Mouse (Mus musculus): ENCODE results near the gene Agfg1. TPM values are rescaled to one million over a fixed set of nuclear protein-coding genes. Genes with fewer than 3 reads are reported as not detected.
A peak's percentile ranks its signal among the peaks of the same experiment; 100 is the strongest.

Gene Agfg1
- total RNA-seq, 2 experiments from 2014 or later = 68.9 TPM

- H3K4me3 ChIP-seq = no peak overlapping the region
- no peak for TF ChIP-seq CTCF (conservative IDR thresholded peaks at IDR 0.05)
- no peak overlapping the region for H3K27ac ChIP-seq
- no peak for DNase-seq (ENCODE audit: low spot score in 2 of 2)
Measured at GRCm38 (mm10) chr1:82806391-82806790, 32.9 kb upstream of the Agfg1 start.

GRCm38 (mm10) chr1:82807206-82807605 is 32.1 kb upstream of the Agfg1 start:
- no peak for DNase-seq (ENCODE audit: low spot score in 2 of 2)
- Histone ChIP-seq H3K4me3 (no peak overlapping the region), H3K27ac (no peak overlapping the region)
- TF ChIP-seq CTCF (conservative IDR thresholded peaks at IDR 0.05) = no peak

GRCm38 (mm10) chr1:82808564-82808963 is 30.7 kb upstream of the Agfg1 start:
- Histone ChIP-seq H3K4me3 (no peak overlapping the region), H3K27ac (no peak overlapping the region)
- TF ChIP-seq CTCF (conservative IDR thresholded peaks at IDR 0.05) = no peak
- DNase-seq (ENCODE audit: low spot score in 2 of 2) = no peak

- TF ChIP-seq CTCF (conservative IDR thresholded peaks at IDR 0.05) = no peak
- no peak overlapping the region for H3K4me3 ChIP-seq
- DNase-seq (ENCODE audit: low spot score in 2 of 2) = no peak
- H3K27ac ChIP-seq = no peak overlapping the region
Measured at GRCm38 (mm10) chr1:82811766-82812165, 27.5 kb upstream of the Agfg1 start.

GRCm38 (mm10) chr1:82815941-82816716 is 23.2 kb upstream of the Agfg1 start:
- Histone ChIP-seq H3K27ac (no peak overlapping the region), H3K4me3 (no peak overlapping the region)
- TF ChIP-seq CTCF (conservative IDR thresholded peaks at IDR 0.05) = no peak
- DNase-seq (ENCODE audit: low spot score in 2 of 2) = no peak

GRCm38 (mm10) chr1:82819366-82819765 is 19.9 kb upstream of the Agfg1 start:
- TF ChIP-seq CTCF (conservative IDR thresholded peaks at IDR 0.05) = no peak
- no peak overlapping the region; the same call in 1 of the 2 replicates for H3K4me3 ChIP-seq
- DNase-seq (ENCODE audit: low spot score in 2 of 2) = no peak
- peak overlapping the region; percentile 48; the same call in 1 of the 2 replicates for H3K27ac ChIP-seq

GRCm38 (mm10) chr1:82820179-82820578 is 19.1 kb upstream of the Agfg1 start:
- Histone ChIP-seq H3K27ac (peak overlapping the region; percentile 48; the same call in 1 of the 2 replicates), H3K4me3 (no peak overlapping the region; the same call in 1 of the 2 replicates)
- no peak for DNase-seq (ENCODE audit: low spot score in 2 of 2)
- TF ChIP-seq CTCF (conservative IDR thresholded peaks at IDR 0.05) = no peak

GRCm38 (mm10) chr1:82820626-82821186 is 18.6 kb upstream of the Agfg1 start:
- TF ChIP-seq CTCF (conservative IDR thresholded peaks at IDR 0.05) = no peak
- Histone ChIP-seq H3K27ac (no peak overlapping the region), H3K4me3 (no peak overlapping the region)
- DNase-seq (ENCODE audit: low spot score in 2 of 2) = no peak

- no peak for TF ChIP-seq CTCF (conservative IDR thresholded peaks at IDR 0.05)
- no peak overlapping the region for H3K27ac ChIP-seq
- no peak overlapping the region for H3K4me3 ChIP-seq
- DNase-seq (ENCODE audit: low spot score in 2 of 2) = no peak
Measured at GRCm38 (mm10) chr1:82821846-82822245, 17.4 kb upstream of the Agfg1 start.

GRCm38 (mm10) chr1:82824147-82824546 is 15.1 kb upstream of the Agfg1 start:
- no peak for DNase-seq (ENCODE audit: low spot score in 2 of 2)
- TF ChIP-seq CTCF (conservative IDR thresholded peaks at IDR 0.05) = no peak
- H3K4me3 ChIP-seq = no peak overlapping the region
- H3K27ac ChIP-seq = no peak overlapping the region

GRCm38 (mm10) chr1:82825256-82825655 is 14.0 kb upstream of the Agfg1 start:
- Histone ChIP-seq H3K27ac (no peak overlapping the region), H3K4me3 (no peak overlapping the region)
- TF ChIP-seq CTCF (conservative IDR thresholded peaks at IDR 0.05) = no peak
- DNase-seq (ENCODE audit: low spot score in 2 of 2) = no peak

GRCm38 (mm10) chr1:82825783-82826182 is 13.5 kb upstream of the Agfg1 start:
- no peak for DNase-seq (ENCODE audit: low spot score in 2 of 2)
- Histone ChIP-seq H3K27ac (no peak overlapping the region), H3K4me3 (no peak overlapping the region)
- TF ChIP-seq CTCF (conservative IDR thresholded peaks at IDR 0.05) = no peak

GRCm38 (mm10) chr1:82826911-82827310 is 12.4 kb upstream of the Agfg1 start:
- TF ChIP-seq CTCF (conservative IDR thresholded peaks at IDR 0.05) = no peak
- DNase-seq (ENCODE audit: low spot score in 2 of 2) = no peak
- no peak overlapping the region for H3K4me3 ChIP-seq
- no peak overlapping the region for H3K27ac ChIP-seq

GRCm38 (mm10) chr1:82830771-82831170 is 8.5 kb upstream of the Agfg1 start:
- no peak overlapping the region for H3K4me3 ChIP-seq
- no peak for DNase-seq (ENCODE audit: low spot score in 2 of 2)
- no peak overlapping the region for H3K27ac ChIP-seq
- no peak for TF ChIP-seq CTCF (conservative IDR thresholded peaks at IDR 0.05)
